Mouse (Mus musculus): Measurements from ENCODE around the gene Noto.

DNA sequence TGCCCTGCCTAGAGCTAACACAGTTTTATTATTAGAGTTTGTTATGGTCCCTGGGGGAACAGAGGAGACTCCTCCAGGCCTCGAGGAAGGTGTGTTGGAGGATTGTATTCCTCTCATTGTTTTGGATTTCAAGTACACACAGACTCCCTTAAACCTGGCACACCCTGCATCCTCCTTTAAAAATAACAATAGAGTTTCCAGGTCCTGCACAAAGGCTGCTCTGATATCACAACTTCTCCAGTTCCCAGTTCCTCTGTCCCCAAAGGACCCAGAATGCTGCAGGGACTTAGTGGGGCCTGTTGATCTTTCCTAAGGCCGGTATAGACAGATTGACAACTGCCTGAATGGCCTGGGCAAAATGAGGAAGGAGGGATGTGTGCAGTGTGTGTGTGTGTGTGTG is 21.1 kb upstream of the Noto start:
- TF ChIP-seq POLR2A (IDR thresholded peaks at IDR 0.05; ENCODE audit: borderline replicate concordance, low read depth, low read length) (no peak), CTCF (IDR thresholded peaks at IDR 0.05; ENCODE audit: low read depth, low read length) (no peak)
